Mouse (Mus musculus): ENCODE data around the gene Eepd1.

- TF ChIP-seq EP300 (optimal IDR thresholded peaks at IDR 0.05) (no peak), CTCF (IDR thresholded peaks at IDR 0.05; ENCODE audit: low read depth) (no peak)
These were observed 3.7 kb downstream of the Eepd1 start for GRCm38 (mm10) chr9:25485006-25485405.

Data from stomach, postnatal 0 days (tissue).